Comparison of ENCODE assay signal across 20 mouse cellular contexts in genomic region chr2:27779291-27779866, GRCm38 (mm10).
DNase-seq lines count a peak whose midpoint lies in the region; TF ChIP-seq lines count a peak whose summit lies in the region.
"Had no signal": no experiment of that assay in that cellular context is flagged by ENCODE, and none has a peak within 500 bp of the region (broad histone marks: within the 10 kb centered on the region; RNA-seq: fewer than 3 reads in every experiment).

No protein-coding gene starts in this region.

- peaks cover 10% of the 10 kb centered on the region for H3K79me2 ChIP-seq in myocyte (ENCODE audit: control insufficient read depth, insufficient read depth)

- H3K27me3 ChIP-seq in myocyte (ENCODE audit: control insufficient read depth, insufficient read depth, insufficient read length) = no peaks in the 10 kb centered on the region
- H3K27me3 ChIP-seq: embryonic facial prominence, embryonic 13.5 days; limb, embryonic 13.5 days; liver, embryonic 15.5 days; Patski had no signal

- H3K27ac ChIP-seq in gastrocnemius, adult 2 months = peak overlapping the region; percentile 55
- H3K27ac ChIP-seq: embryonic facial prominence, embryonic 13.5 days; hindbrain, postnatal 0 days; layer of hippocampus, adult 2 months; limb, embryonic 13.5 days; liver, embryonic 15.5 days had no signal

- DNase-seq in gastrocnemius, adult 2 months = peak; percentile 84
- DNase-seq in gastrocnemius, postnatal 10 days = no peak
- DNase-seq in lung, postnatal 10 days = peak; percentile 72
- no peak for DNase-seq in lung, adult 2 months
- DNase-seq in MN1 (ENCODE audit: low spot score) = peak; percentile 30
- DNase-seq in left cerebral cortex, postnatal 14 days (ENCODE audit: low spot score in 2 of 2) = no peak
- DNase-seq: B cell, adult 2 months; cerebellum, adult 8-10 months; kidney, adult 11 months; kidney, postnatal 10 days; midbrain, embryonic 14.5 days; retina, postnatal 1 day; thymus, postnatal 14 days had no signal

- H3K4me3 ChIP-seq in gastrocnemius, adult 2 months = no peak overlapping the region
- H3K4me3 ChIP-seq in lung, adult 2 months (replicated peaks; ENCODE audit: extremely low read depth, low read depth, low read length) = no peak overlapping the region
- H3K4me3 ChIP-seq in myocyte = no peak overlapping the region
- H3K4me3 ChIP-seq: embryonic facial prominence, embryonic 13.5 days; layer of hippocampus, adult 2 months; limb, embryonic 13.5 days; liver, embryonic 15.5 days had no signal

- TF ChIP-seq CTCF in gastrocnemius, adult 2 months (IDR thresholded peaks at IDR 0.05) = no peak
- TF ChIP-seq CTCF in lung, adult 2 months (IDR thresholded peaks at IDR 0.05; ENCODE audit: insufficient read depth, low read length) = no peak

- no peak for TF ChIP-seq POLR2A in lung, adult 2 months (IDR thresholded peaks at IDR 0.05; ENCODE audit: borderline replicate concordance, extremely low read depth, low read depth, low read length)
- no peak for TF ChIP-seq POLR2A in myocyte (IDR thresholded peaks at IDR 0.05; ENCODE audit: insufficient read length, low read depth)

- H3K36me3 ChIP-seq in myocyte (ENCODE audit: control insufficient read depth, insufficient read depth) = no peaks in the 10 kb centered on the region
- H3K36me3 ChIP-seq: embryonic facial prominence, embryonic 13.5 days; limb, embryonic 13.5 days; liver, embryonic 15.5 days had no signal

- no peak overlapping the region for H3ac ChIP-seq in myocyte (ENCODE audit: control insufficient read depth, insufficient read length)

- 73% methylated on average over 9 of the region's 9 CpGs for WGBS in lung, adult 2 months

- intact Hi-C loops in gastrocnemius, adult 2 months (cut with DNase I) = no loop called here
- intact Hi-C loops in left cerebral cortex, postnatal 14 days (cut with DNase I) = loop anchor here (10.0 kb wide), 1 partner anchor 425 kb away; no protein-coding TSS in a partner anchor

- peak overlapping the region; percentile 71 for H3K4me2 ChIP-seq in myocyte (ENCODE audit: low read depth)
- H3K4me2 ChIP-seq: embryonic facial prominence, embryonic 13.5 days; limb, embryonic 13.5 days; liver, embryonic 15.5 days had no signal

- H3K4me1 ChIP-seq in lung, adult 2 months (ENCODE audit: control insufficient read depth, insufficient read depth, low read length) = no peaks in the 10 kb centered on the region
- H3K4me1 ChIP-seq: liver, embryonic 15.5 days had no signal

TF ChIP-seq in myocyte, 11 proteins besides CTCF, POLR2A, EP300 and RAD21:
- TF ChIP-seq TCF3 (IDR thresholded peaks at IDR 0.05; ENCODE audit: insufficient read length, low read depth) = no peak
- no peak for TF ChIP-seq MYOD1 (IDR thresholded peaks at IDR 0.05; ENCODE audit: control insufficient read depth in 1 of 3, insufficient read length in 2 of 3, low read depth in 2 of 3)
- no peak for TF ChIP-seq CEBPB (IDR thresholded peaks at IDR 0.05; ENCODE audit: insufficient read depth, poor library complexity, severe bottlenecking)
- TF ChIP-seq E2F4 (IDR thresholded peaks at IDR 0.05; ENCODE audit: insufficient read depth) = no peak
- TF ChIP-seq POLR2AphosphoS2 (IDR thresholded peaks at IDR 0.05; ENCODE audit: insufficient read length, low read depth) = no peak
- no peak for TF ChIP-seq MYOG (IDR thresholded peaks at IDR 0.05; ENCODE audit: control insufficient read depth in 1 of 3, insufficient read depth in 1 of 3, insufficient read length in 2 of 3, low read depth in 2 of 3)
- no peak for TF ChIP-seq REST (IDR thresholded peaks at IDR 0.05; ENCODE audit: insufficient read depth, insufficient read length)
- no peak for TF ChIP-seq TCF12 (IDR thresholded peaks at IDR 0.05; ENCODE audit: insufficient read depth, poor library complexity, severe bottlenecking)
- TF ChIP-seq SRF (IDR thresholded peaks at IDR 0.05; ENCODE audit: control insufficient read depth, insufficient read length, low read depth) = no peak
- no peak for TF ChIP-seq USF1 (IDR thresholded peaks at IDR 0.05; ENCODE audit: low read depth)
- TF ChIP-seq MAX (IDR thresholded peaks at IDR 0.05; ENCODE audit: low read depth) = no peak

Comparison
In these comparisons a context has a peak if more than half of its experiments do, and no peak if none do; other contexts are left out.
1. DNase-seq: peak in gastrocnemius, adult 2 months (single experiment), lung, postnatal 10 days (single experiment) and MN1 (single experiment); none in gastrocnemius, postnatal 10 days (single experiment), lung, adult 2 months (single experiment) and left cerebral cortex, postnatal 14 days (0 of 2).